Mouse (Mus musculus) megakaryocyte, embryonic 14.5 days (primary cell): ENCODE measurements around the gene Ly6g6e.

ENCODE experiments used
- FLI1 ChIP-seq: IDR thresholded peaks from 2 replicates; pipeline ENCODE4 v1.6.1; 2012; ENCODE audit warnings: low read length, inconsistent platforms, mixed read lengths
- GATA1 ChIP-seq: IDR thresholded peaks from 3 replicates; pipeline ENCODE4 v1.6.1; 2012; ENCODE audit warnings: mixed read lengths, low read length, inconsistent platforms, borderline replicate concordance

DNA sequence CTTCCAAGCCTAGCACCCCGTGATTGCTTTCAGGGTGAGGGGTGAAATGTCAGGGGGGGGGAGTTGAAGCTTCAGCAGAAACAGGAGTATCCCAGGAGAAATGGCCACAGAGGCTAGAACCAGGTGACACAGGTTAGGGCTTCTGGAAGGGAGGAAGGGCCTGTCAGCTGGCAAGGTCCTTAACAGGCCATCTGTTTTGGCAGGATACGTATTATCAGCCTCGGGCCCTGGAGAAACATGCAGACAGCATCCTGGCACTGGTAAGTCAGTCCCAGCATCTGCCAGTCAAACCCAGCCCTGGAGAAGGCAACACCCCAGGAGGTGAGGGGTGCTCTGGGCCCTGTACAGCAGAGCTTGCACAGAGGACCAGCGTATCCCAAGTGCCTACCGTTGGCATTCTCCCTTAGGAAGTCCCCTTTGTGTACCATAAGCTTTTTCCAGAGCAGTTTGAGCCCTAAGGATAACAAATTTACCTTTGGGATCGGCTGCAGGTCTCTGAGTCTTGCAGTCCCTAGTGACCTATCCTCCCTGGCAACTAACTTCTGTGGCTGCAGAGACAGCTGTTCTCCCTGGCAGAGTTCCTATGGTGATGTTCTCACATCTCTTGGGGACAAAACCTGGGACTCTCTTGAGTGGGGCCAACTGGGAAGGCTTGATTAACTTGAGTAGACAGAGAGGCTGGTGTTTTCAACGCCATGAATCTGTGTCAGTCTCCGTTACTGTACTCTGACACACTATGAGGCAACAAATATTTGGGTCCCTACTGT lies 13.6 kb downstream of the Ly6g6e start:
- TF ChIP-seq GATA1 (no peak), FLI1 (no peak)
